Mouse (Mus musculus) left cerebral cortex, adult 2 months (tissue): Measurements from ENCODE around the gene Rab9. TPM values are rescaled to one million over a fixed set of nuclear protein-coding genes. Genes with fewer than 3 reads are reported as not detected.

Source experiments
- DNase-seq, 2 experiments: peaks; one replicate each; pipeline ENCODE4 v3.0.0; 2021 to 2022; ENCODE audit warnings: low spot score in 2 of 2, mixed read lengths in 1 of 2; ENCODE audit errors: extremely low spot score in 1 of 2
- H3K27ac ChIP-seq: fragments of 200-600 bp; 2 replicates; pipeline ENCODE4 v1.8.1; 2022
- H3K4me3 ChIP-seq: fragments of 200-600 bp; 2 replicates; pipeline ENCODE4 v1.8.1; 2022
- CTCF ChIP-seq: fragments of 200-600 bp; IDR thresholded peaks from 2 replicates; pipeline ENCODE4 v1.8.1; 2022; ENCODE audit warnings: antibody characterized with exemption, mild to moderate bottlenecking, moderate library complexity
- intact Hi-C: fragments of 180-260 bp; cut with DNase I; formaldehyde crosslinking; loops from one replicate; pipeline ENCODE4 v1.15.1; 2025
- total RNA-seq, 2 experiments: library from RNA; stranded (reverse); gene quantifications; 2 replicates each; pipeline ENCODE4 v1.2.3; 2021

Gene Rab9
- total RNA-seq, 2 experiments from 2014 or later = 30.7 to 34.0 TPM

GRCm38 (mm10) chrX:166453532-166453931, 26.1 kb downstream of the Rab9 start:
- intact Hi-C loops = no loop called here
- Histone ChIP-seq H3K4me3 (no peak overlapping the region), H3K27ac (no peak overlapping the region)
- DNase-seq = no peak
- no peak for TF ChIP-seq CTCF

- TF ChIP-seq CTCF = no peak
- Histone ChIP-seq H3K27ac (no peak overlapping the region), H3K4me3 (no peak overlapping the region)
- intact Hi-C loops = loop anchor here (5.0 to 10.0 kb wide), 3 partner anchors 33 to 790 kb away; partner anchors contain the start of gene Rab9
- DNase-seq = no peak
Observed at GRCm38 (mm10) chrX:166444552-166444951, 35.1 kb downstream of the Rab9 start.

DNA sequence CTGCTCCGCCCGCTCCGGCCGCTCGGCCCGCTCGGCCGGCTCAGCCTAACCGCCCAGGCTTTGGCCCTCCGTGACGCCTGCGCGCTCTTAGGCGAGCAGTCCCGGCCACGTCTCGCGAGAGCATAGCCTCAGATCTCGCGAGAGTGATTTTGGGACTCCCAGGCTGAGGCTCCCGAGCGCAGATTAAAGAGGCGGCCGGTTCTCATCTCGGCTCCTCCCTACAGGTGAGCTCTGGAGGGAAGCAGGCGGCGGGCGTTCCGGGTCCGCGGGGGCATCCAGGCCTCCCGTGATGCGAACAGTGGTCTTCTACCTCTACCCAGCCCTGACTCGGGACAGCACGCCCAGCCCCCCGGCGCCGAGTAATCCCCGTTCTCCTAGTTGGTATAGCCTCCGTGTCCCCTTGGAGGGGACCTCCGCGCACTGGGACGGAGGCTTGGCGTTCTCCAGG, 39.0 kb downstream of the Rab9 start, which contains the start of gene Ofd1:
TSS of gene Ofd1 (minus strand) at position 89 of the 448 bp plus-strand sequence.
- Histone ChIP-seq H3K27ac (peak within 1 kb of the TSS; percentile 89), H3K4me3 (peak within 1 kb of the TSS; percentile 69)
- TF ChIP-seq CTCF = no peak
- DNase-seq = peak; percentile 85 to 90
- intact Hi-C loops = loop anchor here (2.0 to 10.0 kb wide), 4 partner anchors 37 to 794 kb away; partner anchors contain the start of gene Rab9

GRCm38 (mm10) chrX:166440036-166440615, 39.5 kb downstream of the Rab9 start, which contains the start of gene Trappc2:
Trappc2 (plus strand) TSS chrX:166440574.
- intact Hi-C loops = loop anchor here (2.0 to 10.0 kb wide), 4 partner anchors 37 to 795 kb away; partner anchors contain the start of gene Rab9
- TF ChIP-seq CTCF = no peak
- Histone ChIP-seq H3K27ac (peak within 1 kb of the TSS; percentile 89), H3K4me3 (peak within 1 kb of the TSS; percentile 69)
- peak in 1 of 2 experiments; percentile 13 for DNase-seq

DNA sequence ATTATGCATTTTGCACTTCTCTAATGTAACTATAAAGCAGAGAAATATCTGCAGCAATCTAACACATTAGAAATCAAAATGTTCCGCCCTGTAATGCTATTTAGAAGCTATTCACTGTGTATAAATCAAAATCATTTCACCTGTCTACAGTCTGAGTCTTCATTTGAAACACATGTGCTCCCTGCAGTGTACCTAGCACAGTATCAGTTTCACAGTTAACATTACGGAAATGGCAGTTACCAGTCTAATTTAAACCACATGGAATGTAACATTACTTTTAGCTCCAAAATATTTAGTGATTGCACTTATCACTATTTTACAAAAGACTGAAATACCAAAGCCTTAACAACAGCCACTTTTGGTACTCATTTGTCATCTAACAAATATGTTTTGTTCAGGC, 44.9 kb downstream of the Rab9 start:
- DNase-seq = no peak
- intact Hi-C loops = no loop called here
- no peak overlapping the region for H3K27ac ChIP-seq
- TF ChIP-seq CTCF = no peak
- H3K4me3 ChIP-seq = no peak overlapping the region

- H3K27ac ChIP-seq = no peak overlapping the region
- intact Hi-C loops = loop anchor here (2.0 kb wide), 1 partner anchor 247 kb away; no protein-coding TSS in a partner anchor
- peak in 1 of 2 experiments; percentile 28 for DNase-seq
- peak; percentile 64 for TF ChIP-seq CTCF
- H3K4me3 ChIP-seq = no peak overlapping the region
Observed at GRCm38 (mm10) chrX:166416196-166416595, 63.5 kb downstream of the Rab9 start.

- TF ChIP-seq CTCF = no peak
- no peak for DNase-seq
- H3K4me3 ChIP-seq = no peak overlapping the region
- intact Hi-C loops = no loop called here
- no peak overlapping the region for H3K27ac ChIP-seq
Observed at GRCm38 (mm10) chrX:166407865-166408264, 71.8 kb downstream of the Rab9 start.

Other genes starting within 250 kb of the Rab9 start
- gene Gpm6b, start 241.0 kb downstream of the Rab9 start, total RNA-seq = 100 to 1,000 TPM; 598 to 621 TPM
- 10 to 100 TPM; 46.9 to 52.9 TPM for gene Trappc2, start 39.3 kb downstream of the Rab9 start, total RNA-seq
- gene Ofd1, start 39.2 kb downstream of the Rab9 start, total RNA-seq = 1 to 10 TPM; 4.8 to 5.4 TPM
- 1 to 10 TPM; 1.4 to 2.9 TPM for gene Tceanc, start 38.7 kb upstream of the Rab9 start, total RNA-seq
- gene Egfl6, start 105.9 kb upstream of the Rab9 start, total RNA-seq = 1 to 10 TPM; 2.4 to 3.5 TPM